Mouse (Mus musculus) mouse embryonic stem cell (cell line): ENCODE results near the gene Scml4.

Experiments used
- in situ Hi-C, 2 experiments: fragments of 300-500 bp; cut with MboI; formaldehyde crosslinking; loops; 1 replicate in 1 of 2; 3 replicates in 1 of 2; pipeline ENCODE4 v1.14.3; 2019 to 2020; ENCODE audit warnings: low sequenced_read_pairs in 2 of 2, low pct_unique_long_range_greater_than_20kb in 1 of 2, mixed read lengths in 1 of 2; ENCODE audit not compliant: unreplicated experiment in 1 of 2

Gene Scml4

GRCm38 (mm10) chr10:42860159-42860911 lies at the start of gene Scml4:
TSS of gene Scml4 (plus strand) at chr10:42860370.
- in situ Hi-C loops, result no loop called here

GRCm38 (mm10) chr10:42825923-42826322 lies 34.2 kb upstream of the Scml4 start:
- in situ Hi-C loops, result no loop called here

GRCm38 (mm10) chr10:42827155-42827554 lies 33.0 kb upstream of the Scml4 start:
- in situ Hi-C loops, result no loop called here

GRCm38 (mm10) chr10:42830007-42830406 lies 30.2 kb upstream of the Scml4 start:
- in situ Hi-C loops, result no loop called here

- in situ Hi-C loops, result no loop called here
Observed at GRCm38 (mm10) chr10:42830409-42830808, 29.8 kb upstream of the Scml4 start.

- in situ Hi-C loops, result no loop called here
Observed at GRCm38 (mm10) chr10:42832677-42833076, 27.5 kb upstream of the Scml4 start.

GRCm38 (mm10) chr10:42833871-42834727 lies 26.1 kb upstream of the Scml4 start:
- in situ Hi-C loops, result no loop called here

GRCm38 (mm10) chr10:42838106-42838505 lies 22.1 kb upstream of the Scml4 start:
- in situ Hi-C loops, result no loop called here

- in situ Hi-C loops, result no loop called here
Observed at GRCm38 (mm10) chr10:42838736-42839135, 21.4 kb upstream of the Scml4 start.

- in situ Hi-C loops, result loop anchor here (5.0 to 10.0 kb wide), 2 partner anchors 147 to 155 kb away; no protein-coding TSS in a partner anchor
Observed at GRCm38 (mm10) chr10:42840036-42840435, 20.1 kb upstream of the Scml4 start.

GRCm38 (mm10) chr10:42841531-42842195 lies 18.5 kb upstream of the Scml4 start:
- in situ Hi-C loops, result loop anchor here (5.0 to 10.0 kb wide), 2 partner anchors 146 to 153 kb away; no protein-coding TSS in a partner anchor

GRCm38 (mm10) chr10:42842358-42842757 lies 17.8 kb upstream of the Scml4 start:
- in situ Hi-C loops, result loop anchor here (5.0 to 10.0 kb wide), 2 partner anchors 145 to 152 kb away; no protein-coding TSS in a partner anchor

GRCm38 (mm10) chr10:42843416-42843815 lies 16.8 kb upstream of the Scml4 start:
- in situ Hi-C loops, result loop anchor here (5.0 to 10.0 kb wide), 2 partner anchors 144 to 151 kb away; no protein-coding TSS in a partner anchor

- in situ Hi-C loops, result loop anchor here in 1 of 2 experiments (10.0 kb wide), 1 partner anchor 149 kb away; no protein-coding TSS in a partner anchor
Observed at GRCm38 (mm10) chr10:42845480-42845879, 14.7 kb upstream of the Scml4 start.

- in situ Hi-C loops, result loop anchor here in 1 of 2 experiments (10.0 kb wide), 1 partner anchor 146 kb away; no protein-coding TSS in a partner anchor
Observed at GRCm38 (mm10) chr10:42848179-42849080, 11.7 kb upstream of the Scml4 start.

GRCm38 (mm10) chr10:42849081-42849400 lies 11.1 kb upstream of the Scml4 start:
- in situ Hi-C loops, result loop anchor here in 1 of 2 experiments (10.0 kb wide), 1 partner anchor 146 kb away; no protein-coding TSS in a partner anchor

GRCm38 (mm10) chr10:42854838-42855237 lies 5.3 kb upstream of the Scml4 start:
- in situ Hi-C loops, result no loop called here

GRCm38 (mm10) chr10:42855250-42855649 lies 4.9 kb upstream of the Scml4 start:
- in situ Hi-C loops, result no loop called here
